8 mouse cellular contexts compared by ENCODE assay signal in the genomic region with DNA sequence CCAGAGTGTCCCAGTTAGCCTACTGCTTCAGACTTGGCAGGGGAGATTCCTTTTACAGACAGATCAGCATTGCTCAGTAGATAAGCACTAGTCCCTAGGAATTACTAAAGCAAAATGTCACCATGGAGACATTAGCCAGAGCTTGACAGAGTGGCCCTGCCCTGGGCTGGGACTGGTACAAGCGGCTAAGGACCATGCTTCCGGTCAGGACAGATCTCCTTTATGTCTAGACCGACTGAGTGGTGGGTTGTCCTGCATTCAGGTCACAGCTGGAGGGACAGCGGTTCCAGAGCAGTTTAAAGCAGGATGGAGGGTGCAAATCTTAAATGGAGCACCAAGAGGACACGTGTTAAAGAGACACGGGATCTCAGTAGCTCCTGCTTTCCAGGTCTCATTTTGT. TPM values are rescaled to one million over a fixed set of nuclear protein-coding genes. Genes with fewer than 3 reads are reported as not detected.
A peak's percentile ranks its signal among the peaks of the same experiment; 100 is the strongest.
DNase-seq lines count a peak whose midpoint lies in the region; ATAC-seq lines count a peak whose summit lies in the region.

No protein-coding gene starts in this region.

- intact Hi-C loops in heart, postnatal 36 days (cut with DNase I): loop anchor here (1.0 to 2.0 kb wide), 2 partner anchors 24 to 65 kb away; partner anchors contain the start of gene Ivd

- H3K4me3 ChIP-seq in heart, embryonic 16.5 days (ENCODE audit: low read length): peak overlapping the region; percentile 80
- peak overlapping the region; percentile 82 for H3K4me3 ChIP-seq in hindbrain, embryonic 10.5 days
- H3K4me3 ChIP-seq in midbrain, embryonic 11.5 days (ENCODE audit: low read depth, low read length): peak overlapping the region; percentile 64

- peak overlapping the region; percentile 86 for H3K9ac ChIP-seq in heart, embryonic 16.5 days (ENCODE audit: low read length)
- peak overlapping the region; percentile 84 for H3K9ac ChIP-seq in midbrain, embryonic 11.5 days (ENCODE audit: low read length)

- ATAC-seq in heart, embryonic 16.5 days (replicated peaks; ENCODE audit: extremely low read depth, insufficient read depth, low FRiP score): peak; percentile 33
- peak; percentile 72 for ATAC-seq in midbrain, embryonic 11.5 days (ENCODE audit: low FRiP score)

- H3K4me1 ChIP-seq in heart, embryonic 16.5 days (ENCODE audit: control insufficient read depth, insufficient read depth, low read length): peaks cover 11% of the 10 kb centered on the region
- peaks cover 48% of the 10 kb centered on the region for H3K4me1 ChIP-seq in hindbrain, embryonic 10.5 days (replicated peaks)
- peaks cover 24% of the 10 kb centered on the region for H3K4me1 ChIP-seq in midbrain, embryonic 11.5 days (ENCODE audit: control insufficient read depth, insufficient read depth, low read length)

- peak overlapping the region; percentile 51 for H3K27ac ChIP-seq in heart, embryonic 16.5 days (ENCODE audit: low read length)
- H3K27ac ChIP-seq in hindbrain, embryonic 10.5 days: peak overlapping the region; percentile 93
- H3K27ac ChIP-seq in midbrain, embryonic 11.5 days (ENCODE audit: low read depth, low read length): no peak overlapping the region

- H3K9me3 ChIP-seq in heart, embryonic 16.5 days (replicated peaks; ENCODE audit: control insufficient read depth, low read length): no peaks in the 10 kb centered on the region
- H3K9me3 ChIP-seq in hindbrain, embryonic 10.5 days: no peaks in the 10 kb centered on the region
- H3K9me3 ChIP-seq in midbrain, embryonic 11.5 days (ENCODE audit: control insufficient read depth, low read length): no peaks in the 10 kb centered on the region

- H3K4me2 ChIP-seq in heart, embryonic 16.5 days (ENCODE audit: low read depth, low read length): peak overlapping the region; percentile 82
- H3K4me2 ChIP-seq in midbrain, embryonic 11.5 days: peak overlapping the region; percentile 97

- peaks cover 4% of the 10 kb centered on the region; the same call in 1 of the 2 replicates for H3K36me3 ChIP-seq in heart, embryonic 16.5 days (ENCODE audit: control insufficient read depth, insufficient read depth)
- peaks cover 31% of the 10 kb centered on the region for H3K36me3 ChIP-seq in hindbrain, embryonic 10.5 days
- no peaks in the 10 kb centered on the region; the same call in 1 of the 2 replicates for H3K36me3 ChIP-seq in midbrain, embryonic 11.5 days (ENCODE audit: control insufficient read depth, insufficient read depth, low read length)

- no peak for DNase-seq in heart, postnatal 36 days
- DNase-seq in MN1 (ENCODE audit: low spot score): peak; percentile 58
- DNase-seq in hindbrain, embryonic 10.5 days (ENCODE audit: low spot score): no peak
- DNase-seq in midbrain, embryonic 11.5 days (ENCODE audit: low spot score, missing footprints): no peak
- no peak for DNase-seq in urinary bladder, adult 2 months (ENCODE audit: low spot score)
- DNase-seq in thymus, postnatal 14 days: no peak
- DNase-seq in adrenal gland, adult 8-10 months: no peak

- under 1% methylated on average over 6 of the region's 6 CpGs for WGBS in heart, embryonic 16.5 days
- WGBS in hindbrain, embryonic 10.5 days: 1% methylated on average over 6 of the region's 6 CpGs
- WGBS in midbrain, embryonic 11.5 days: 1% methylated on average over 6 of the region's 6 CpGs

- no peaks in the 10 kb centered on the region for H3K27me3 ChIP-seq in heart, embryonic 16.5 days (ENCODE audit: control insufficient read depth, insufficient read depth, low read length)
- peaks cover 4% of the 10 kb centered on the region; the same call in 1 of the 2 replicates for H3K27me3 ChIP-seq in hindbrain, embryonic 10.5 days (ENCODE audit: insufficient read depth, poor library complexity, severe bottlenecking)
- no peaks in the 10 kb centered on the region for H3K27me3 ChIP-seq in midbrain, embryonic 11.5 days (ENCODE audit: control insufficient read depth, insufficient read depth, low read length)

RNA-seq across cellular contexts. Expression of gene Chst14, which starts 0.3 kb away (rescaled TPM):
- 17.1 and 18.0 TPM in 2 replicates for polyA plus RNA-seq in heart, embryonic 16.5 days (2015; fragmentation: Nextera tagmentation; extraction: Ambion mirVana)
- 1 to 10 TPM; 9.1 to 9.3 TPM for total RNA-seq in heart, postnatal 36 days (2021)
- 17.2 and 20.6 TPM in 2 replicates for polyA plus RNA-seq in hindbrain, embryonic 10.5 days (2016; fragmentation: Nextera tagmentation; extraction: Ambion mirVana)
- polyA plus RNA-seq in midbrain, embryonic 11.5 days (2014; fragmentation: Nextera tagmentation; extraction: Ambion mirVana): 17.3 and 19.2 TPM in 2 replicates
- 19.9 and 20.7 TPM in 2 replicates for polyA plus RNA-seq in urinary bladder, adult 2 months (2012; rRNA removed)
- 10 to 100 TPM; 13.5 to 19.7 (median 16.7) TPM for total RNA-seq in adrenal gland, adult 8-10 months (2022)

RNA-seq across cellular contexts. Expression of gene Bahd1, which starts 25.8 kb away (rescaled TPM):
- polyA plus RNA-seq in heart, embryonic 16.5 days (2015; fragmentation: Nextera tagmentation; extraction: Ambion mirVana): 3.7 and 4.1 TPM in 2 replicates
- total RNA-seq in heart, postnatal 36 days (2021): 10 to 100 TPM; 18.6 TPM
- polyA plus RNA-seq in hindbrain, embryonic 10.5 days (2016; fragmentation: Nextera tagmentation; extraction: Ambion mirVana): 4.4 TPM in 2 replicates
- polyA plus RNA-seq in midbrain, embryonic 11.5 days (2014; fragmentation: Nextera tagmentation; extraction: Ambion mirVana): 1.4 and 1.5 TPM in 2 replicates
- 10.2 and 12.4 TPM in 2 replicates for polyA plus RNA-seq in urinary bladder, adult 2 months (2012; rRNA removed)
- 10 to 100 TPM; 51.1 to 62.8 (median 59.2) TPM for total RNA-seq in adrenal gland, adult 8-10 months (2022)
